Mouse (Mus musculus): ENCODE measurements around the gene Hoxd10. TPM values are rescaled to one million over a fixed set of nuclear protein-coding genes. Genes with fewer than 3 reads are reported as not detected.

The Hoxd10 gene
- polyA plus RNA-seq, 2 experiments from 2014 or later, result not detected

GRCm38 (mm10) chr2:74696442-74697335 is 5.0 kb downstream of the Hoxd10 start:
- ATAC-seq, result no peak

DNA sequence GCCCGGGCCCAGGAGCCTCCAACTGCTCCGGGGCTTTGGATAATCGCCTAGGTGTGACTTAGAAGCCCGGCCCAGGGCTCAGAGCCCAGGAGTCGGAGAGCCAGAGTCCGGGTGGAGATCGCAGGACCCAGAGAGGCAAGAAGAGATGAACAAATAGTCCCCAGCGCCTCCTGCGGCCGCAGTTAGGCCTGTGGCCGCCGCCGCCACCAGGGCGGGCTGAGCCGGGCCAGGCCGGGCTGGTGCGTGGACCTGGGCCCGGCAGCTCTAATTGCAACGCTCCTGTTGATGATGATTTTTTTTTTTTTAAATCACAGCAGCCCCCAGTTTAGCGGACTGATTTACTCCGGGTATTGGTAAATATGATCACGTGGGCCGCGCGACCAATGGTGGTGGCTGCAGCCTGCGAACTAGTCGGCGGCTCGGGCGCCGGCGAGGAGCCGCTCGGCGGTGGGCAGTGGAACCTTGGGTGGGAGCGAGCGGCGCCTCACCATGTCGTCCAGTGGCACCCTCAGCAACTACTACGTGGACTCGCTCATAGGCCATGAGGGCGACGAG is 5.9 kb downstream of the Hoxd10 start, which contains the start of gene Hoxd9:
Gene Hoxd9, plus strand, starts transcription at position 161 of the 555 bp plus-strand sequence.
- peak; percentile 28 for ATAC-seq

GRCm38 (mm10) chr2:74698201-74699052 is 6.7 kb downstream of the Hoxd10 start:
- no peak for ATAC-seq

DNA sequence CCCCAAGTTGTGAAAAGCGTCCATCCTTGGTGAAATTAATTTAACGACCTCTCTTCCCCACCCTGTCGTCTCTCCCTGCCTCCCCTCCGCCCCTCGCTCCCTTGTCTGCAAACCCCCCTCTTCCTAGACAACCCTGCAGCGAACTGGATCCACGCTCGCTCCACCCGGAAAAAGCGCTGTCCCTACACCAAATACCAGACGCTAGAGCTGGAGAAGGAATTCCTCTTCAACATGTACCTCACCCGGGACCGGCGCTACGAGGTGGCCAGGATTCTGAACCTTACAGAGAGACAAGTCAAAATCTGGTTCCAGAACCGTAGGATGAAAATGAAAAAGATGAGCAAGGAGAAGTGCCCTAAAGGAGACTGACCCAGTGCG is 7.3 kb downstream of the Hoxd10 start:
- ATAC-seq, result no peak

DNA sequence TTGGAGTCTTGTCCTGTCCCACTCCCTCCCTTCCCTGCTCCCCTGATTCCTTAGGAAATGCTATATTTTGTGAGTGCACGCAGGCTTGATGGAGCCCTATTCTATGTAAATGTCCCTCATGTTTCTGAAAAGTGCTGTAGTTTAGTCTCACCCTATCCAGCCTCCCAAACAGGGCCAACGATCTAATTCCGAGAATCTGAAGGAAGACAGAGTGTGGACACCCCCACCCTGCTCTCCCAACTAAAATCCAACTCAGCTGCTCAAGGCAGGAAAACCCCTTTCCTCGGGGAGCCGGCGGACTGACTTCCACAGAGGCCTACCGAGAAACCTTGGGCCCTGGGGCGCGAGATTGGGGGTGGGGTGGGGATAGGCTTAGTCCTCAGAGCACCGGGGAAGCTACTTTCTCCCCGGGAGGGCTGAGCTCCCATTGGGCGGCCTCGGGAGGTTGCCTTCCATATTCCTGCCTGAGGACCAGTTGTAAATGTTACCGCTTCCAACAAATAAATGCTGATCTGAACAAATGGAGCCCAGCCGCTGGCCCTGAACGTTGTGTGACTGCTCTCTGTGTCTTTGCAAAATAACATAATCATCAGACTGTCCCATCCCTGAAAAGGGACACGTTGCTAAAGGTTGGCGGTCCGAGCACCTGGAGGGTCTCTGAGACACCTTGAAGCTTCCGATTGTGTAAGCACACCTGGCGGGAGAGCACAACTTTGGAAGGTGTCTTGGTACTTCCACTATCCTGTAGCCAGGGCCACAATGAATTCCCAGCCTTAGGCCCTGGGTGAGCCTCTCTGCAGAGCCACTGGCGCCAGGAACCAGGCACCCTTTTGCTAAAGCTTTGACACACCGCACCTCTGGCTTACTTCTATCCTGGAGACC is 8.2 kb downstream of the Hoxd10 start:
- ATAC-seq, result no peak

- no peak for ATAC-seq
Measured at GRCm38 (mm10) chr2:74700546-74701112, 8.9 kb downstream of the Hoxd10 start.

- ATAC-seq, result no peak
Measured at GRCm38 (mm10) chr2:74701949-74702819, 10.5 kb downstream of the Hoxd10 start.

GRCm38 (mm10) chr2:74702820-74703219 is 11.1 kb downstream of the Hoxd10 start:
- ATAC-seq, result no peak

DNA sequence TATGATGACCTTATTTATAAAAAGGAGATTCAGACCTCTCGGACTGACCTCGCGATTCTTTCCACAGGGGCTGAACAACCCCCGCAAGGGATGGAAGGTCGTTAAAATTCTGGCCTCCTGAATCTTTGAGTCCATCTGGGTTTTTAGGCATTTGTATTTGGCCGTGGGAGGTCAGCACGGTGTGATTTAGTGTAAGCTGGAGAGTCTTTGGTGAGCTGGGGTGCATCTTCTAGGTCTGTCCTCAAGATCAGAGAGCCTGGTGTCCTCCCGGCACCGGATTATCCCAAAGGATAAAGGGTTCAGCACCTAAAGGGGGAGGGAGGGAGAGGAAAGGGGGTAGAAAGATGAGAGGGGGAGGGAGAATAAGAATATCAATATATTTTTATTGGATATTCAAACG is 11.6 kb downstream of the Hoxd10 start:
- ATAC-seq, result no peak

GRCm38 (mm10) chr2:74703720-74704392 is 12.1 kb downstream of the Hoxd10 start:
- ATAC-seq, result no peak

GRCm38 (mm10) chr2:74704393-74704998 is 12.8 kb downstream of the Hoxd10 start, which contains the start of gene Hoxd8:
Gene Hoxd8, plus strand, starts transcription at chr2:74704615.
- no peak for ATAC-seq

DNA sequence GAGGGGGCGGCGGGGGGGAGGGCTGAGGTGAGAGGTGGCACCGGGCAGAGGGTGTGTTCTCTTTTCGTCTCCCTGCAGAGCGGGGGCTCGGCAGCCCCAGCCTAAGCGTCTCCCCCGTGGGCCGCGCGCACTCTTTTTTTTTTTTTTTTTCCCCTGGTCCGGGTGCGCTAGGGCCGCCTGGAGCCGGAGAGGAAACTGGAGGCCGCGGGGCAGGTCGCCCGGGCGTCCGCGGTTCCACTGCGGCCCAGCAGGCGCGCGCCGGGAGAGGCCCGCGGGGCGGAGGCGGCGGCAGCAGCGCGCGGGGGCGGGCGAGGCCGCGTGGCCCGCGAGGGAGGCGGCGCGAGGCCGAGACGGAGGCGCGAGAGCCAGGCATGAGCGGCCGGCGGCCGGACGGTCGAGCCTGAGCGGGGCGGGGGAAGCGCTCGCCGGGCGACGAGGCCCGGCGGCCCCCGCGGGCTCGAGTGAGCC is 13.3 kb downstream of the Hoxd10 start:
- ATAC-seq, result peak; percentile 13

- peak; percentile 13 for ATAC-seq
Measured at GRCm38 (mm10) chr2:74705467-74706089, 13.9 kb downstream of the Hoxd10 start.

- ATAC-seq, result no peak
Measured at GRCm38 (mm10) chr2:74706393-74706960, 14.8 kb downstream of the Hoxd10 start.

DNA sequence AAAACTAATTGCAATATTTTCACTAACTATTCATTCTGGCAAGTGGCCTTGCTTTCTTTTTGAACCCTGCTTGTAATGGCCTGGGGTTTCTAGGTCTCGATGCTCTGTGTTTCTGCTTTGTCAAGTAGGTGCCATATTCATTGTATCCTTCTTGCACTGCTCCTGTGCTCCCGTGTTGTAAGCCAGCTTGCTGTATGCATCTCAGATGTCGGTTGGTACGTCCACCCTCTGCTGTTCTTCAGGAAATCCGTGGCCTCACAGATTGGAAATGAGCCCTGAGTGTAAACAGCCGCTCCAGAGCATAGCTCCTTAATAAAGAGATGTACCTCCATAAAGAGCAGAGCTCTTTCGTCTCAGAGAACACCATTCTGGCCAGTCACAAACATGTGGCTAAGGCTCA is 15.9 kb downstream of the Hoxd10 start:
- ATAC-seq, result no peak

- ATAC-seq, result no peak
Measured at GRCm38 (mm10) chr2:74708676-74709075, 17.0 kb downstream of the Hoxd10 start.

- no peak for ATAC-seq
Measured at GRCm38 (mm10) chr2:74709465-74710419, 18.0 kb downstream of the Hoxd10 start.
